Mouse (Mus musculus) heart, embryonic 12.5 days (tissue): ENCODE results near the gene Add1. TPM values are rescaled to one million over a fixed set of nuclear protein-coding genes. Genes with fewer than 3 reads are reported as not detected.

Experiments used
- ATAC-seq: fragments of 200-750 bp; cut with Nextera tagmentation; 2 replicates; pipeline ENCODE4 v1.8.0; 2017; ENCODE audit warnings: moderate TSS enrichment, moderate library complexity; ENCODE audit not compliant: insufficient number of reproducible peaks, low FRiP score
- H3K27ac ChIP-seq: fragments of 300-500 bp; sonication (generic); 2 replicates; pipeline ENCODE4 v1.5.1; 2016; ENCODE audit warnings: mild to moderate bottlenecking, moderate library complexity; ENCODE audit not compliant: poor library complexity, severe bottlenecking
- H3K27me3 ChIP-seq: fragments of 300-500 bp; sonication (generic); replicated peaks from 2 replicates; pipeline ENCODE4 v1.6.1; 2016; ENCODE audit warnings: mild to moderate bottlenecking, moderate library complexity
- H3K36me3 ChIP-seq: fragments of 300-500 bp; sonication (generic); 2 replicates; pipeline ENCODE4 v1.6.1; 2016; ENCODE audit warnings: mild to moderate bottlenecking, moderate library complexity
- H3K4me1 ChIP-seq: fragments of 300-500 bp; sonication (generic); replicated peaks from 2 replicates; pipeline ENCODE4 v1.6.1; 2016; ENCODE audit warnings: mild to moderate bottlenecking
- H3K4me2 ChIP-seq: fragments of 300-500 bp; sonication (generic); 2 replicates; pipeline ENCODE4 v1.6.1; 2016; ENCODE audit warnings: mild to moderate bottlenecking, moderate library complexity
- H3K4me3 ChIP-seq: fragments of 300-500 bp; sonication (generic); 2 replicates; pipeline ENCODE4 v1.5.1; 2016; ENCODE audit warnings: mild to moderate bottlenecking
- H3K9ac ChIP-seq: fragments of 300-500 bp; sonication (generic); 2 replicates; pipeline ENCODE4 v1.6.1; 2016; ENCODE audit warnings: mild to moderate bottlenecking, moderate library complexity
- H3K9me3 ChIP-seq: fragments of 300-500 bp; sonication (generic); replicated peaks from 2 replicates; pipeline ENCODE4 v1.6.1; 2016; ENCODE audit warnings: mild to moderate bottlenecking, moderate library complexity
- WGBS: fragments of 180-500 bp; shearing (Covaris S2); methylation state at CpG from one replicate; pipeline ENCODE4 v1.1.7; 2016; 5-methylcytosine and 5-hydroxymethylcytosine counted together
- polyA plus RNA-seq: library from polyadenylated mRNA; unstranded; fragments of >200 nt; fragmentation: Nextera tagmentation; extraction: Ambion mirVana; gene quantifications from 2 replicates; pipeline ENCODE4 v1.2.1, GENCODE M21; 2016

The Add1 gene
- polyA plus RNA-seq, 1 experiment from 2014 or later, result 189 TPM

DNA sequence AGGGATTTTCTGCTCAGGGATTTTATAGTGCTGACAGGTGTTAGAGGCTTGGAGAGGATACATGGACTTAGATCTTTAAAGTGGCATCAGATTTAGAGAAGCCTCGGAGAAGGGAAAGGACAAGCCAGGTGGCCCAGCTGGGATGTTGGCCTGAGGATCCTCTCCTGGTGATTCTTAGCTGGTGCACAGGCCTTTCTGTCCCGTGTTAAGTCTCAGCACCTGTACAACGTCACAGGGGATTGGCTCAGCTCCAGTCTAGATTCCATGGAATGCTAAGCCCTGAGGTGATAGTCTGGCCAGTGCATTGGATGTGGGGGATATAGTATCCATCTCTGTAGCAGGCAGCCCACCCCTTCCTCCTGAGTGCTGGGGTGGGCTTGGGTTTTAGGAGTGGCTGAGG, 34.8 kb downstream of the Add1 start:
- 51% methylated on average over 3 of the region's 3 CpGs for WGBS
- Histone ChIP-seq H3K9me3 (no peaks in the 10 kb centered on the region), H3K9ac (no peak overlapping the region), H3K27me3 (no peaks in the 10 kb centered on the region), H3K4me1 (peaks cover 5% of the 10 kb centered on the region), H3K36me3 (peaks cover 70% of the 10 kb centered on the region), H3K4me2 (no peak overlapping the region), H3K4me3 (no peak overlapping the region), H3K27ac (no peak overlapping the region)
- ATAC-seq, result no peak

DNA sequence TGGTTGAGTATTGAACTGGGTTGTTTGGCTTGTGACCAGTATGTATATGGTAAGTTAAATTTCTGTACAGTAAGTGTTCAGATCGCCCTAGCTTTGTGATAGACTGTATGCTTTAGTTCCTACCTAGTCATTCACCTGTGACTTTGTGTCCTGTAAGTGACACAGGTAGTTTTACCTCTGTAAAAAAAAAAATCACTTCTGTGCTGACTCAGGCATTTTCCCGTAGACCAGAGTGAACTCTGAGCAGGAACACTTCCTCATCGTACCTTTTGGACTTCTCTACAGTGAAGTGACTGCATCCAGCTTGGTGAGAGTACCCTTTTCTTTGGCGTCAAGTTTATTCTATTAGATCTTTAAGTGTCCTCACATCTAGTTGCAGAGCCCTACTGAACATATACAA, 36.5 kb downstream of the Add1 start:
- ATAC-seq, result no peak
- 84% methylated on average over 4 of the region's 4 CpGs for WGBS
- Histone ChIP-seq H3K4me3 (no peak overlapping the region), H3K9me3 (no peaks in the 10 kb centered on the region), H3K27me3 (no peaks in the 10 kb centered on the region), H3K9ac (no peak overlapping the region), H3K27ac (no peak overlapping the region), H3K4me2 (no peak overlapping the region), H3K4me1 (peaks cover 5% of the 10 kb centered on the region), H3K36me3 (peaks cover 78% of the 10 kb centered on the region)

DNA sequence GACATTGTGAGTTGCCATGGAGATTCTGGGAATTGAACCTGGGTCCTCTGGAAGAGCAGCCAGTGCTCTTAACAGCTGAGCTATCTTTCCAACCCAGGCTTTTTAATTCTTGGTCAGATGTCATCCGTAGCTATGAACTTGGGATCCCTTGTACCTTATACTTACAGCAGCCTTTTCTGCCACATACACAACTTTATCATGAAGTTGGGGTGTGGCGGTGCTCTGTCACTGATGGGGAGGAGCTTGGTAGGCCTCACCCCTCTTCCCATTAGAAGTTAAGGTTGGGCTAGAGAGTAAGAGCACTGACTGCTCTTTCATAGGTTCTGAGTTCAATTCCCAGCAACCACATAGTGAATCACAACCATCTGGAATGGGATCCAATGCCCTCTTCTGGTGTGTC, 59.5 kb downstream of the Add1 start:
- Histone ChIP-seq H3K9ac (no peak overlapping the region), H3K27me3 (no peaks in the 10 kb centered on the region), H3K9me3 (no peaks in the 10 kb centered on the region), H3K27ac (no peak overlapping the region), H3K4me2 (no peak overlapping the region), H3K36me3 (peaks cover 79% of the 10 kb centered on the region), H3K4me1 (peaks cover 22% of the 10 kb centered on the region), H3K4me3 (no peak overlapping the region)
- no peak for ATAC-seq
- 81% methylated on average over 2 of the region's 2 CpGs for WGBS

DNA sequence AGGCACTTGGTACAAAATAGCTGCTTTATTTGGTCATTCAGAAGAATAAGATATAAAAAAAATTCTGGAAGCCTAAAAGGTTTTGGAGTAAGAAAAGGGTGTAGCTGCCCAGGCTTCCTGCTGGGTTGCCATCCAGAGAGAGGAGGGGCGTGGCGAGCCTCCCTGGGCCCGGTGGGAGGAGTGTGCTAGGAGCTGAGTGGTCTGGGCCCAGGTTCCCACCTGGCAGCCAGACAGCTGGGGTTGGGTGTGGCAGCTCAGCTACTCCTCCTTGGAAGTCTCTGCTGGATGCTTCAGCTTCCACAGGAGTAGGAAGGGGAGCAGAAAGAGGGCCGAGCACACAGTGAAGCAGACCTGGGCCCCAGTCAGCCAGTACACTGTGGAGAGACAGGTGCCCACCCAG, 60.2 kb downstream of the Add1 start:
- no peak overlapping the region for H3K4me2 ChIP-seq
- 77% methylated on average over 4 of the region's 4 CpGs for WGBS
- no peaks in the 10 kb centered on the region for H3K27me3 ChIP-seq
- no peak overlapping the region for H3K27ac ChIP-seq
- no peak overlapping the region for H3K4me3 ChIP-seq
- peaks cover 79% of the 10 kb centered on the region for H3K36me3 ChIP-seq
- peaks cover 22% of the 10 kb centered on the region for H3K4me1 ChIP-seq
- no peaks in the 10 kb centered on the region for H3K9me3 ChIP-seq
- no peak for ATAC-seq
- no peak overlapping the region; the same call in 1 of the 2 replicates for H3K9ac ChIP-seq

DNA sequence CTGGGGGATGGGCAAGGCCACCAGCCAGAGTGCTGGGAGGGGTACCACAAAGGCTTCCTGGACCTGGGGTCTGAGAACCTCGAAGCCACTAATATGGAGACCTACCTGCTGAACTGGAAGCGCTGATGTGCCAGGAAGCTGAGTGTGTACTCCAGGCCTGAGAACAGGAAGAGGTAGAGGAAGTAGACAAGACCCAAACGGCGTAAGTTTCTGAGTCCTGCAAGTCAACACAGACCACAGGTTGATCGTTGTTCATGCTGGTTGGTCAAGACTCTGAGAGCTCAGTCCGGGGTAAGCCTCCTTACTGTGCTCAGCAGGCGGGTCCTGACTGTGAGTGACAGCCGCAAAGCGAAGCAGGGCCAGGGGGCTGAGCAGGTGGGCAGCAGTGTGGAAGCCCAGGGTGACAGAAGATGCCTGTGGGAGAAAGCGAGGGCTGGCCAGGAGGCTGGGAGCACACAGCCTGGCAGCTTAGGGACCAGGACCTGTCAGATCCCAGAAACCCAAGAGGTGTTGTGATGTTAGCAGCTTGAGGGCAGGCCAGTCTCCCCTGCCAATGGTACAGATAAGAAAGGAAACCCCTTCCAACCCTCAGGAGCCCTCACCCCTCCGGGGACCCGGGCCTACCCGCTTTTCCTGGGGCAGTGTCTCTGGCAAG, 61.4 kb downstream of the Add1 start:
- Histone ChIP-seq H3K4me1 (peaks cover 22% of the 10 kb centered on the region), H3K36me3 (peaks cover 79% of the 10 kb centered on the region), H3K4me3 (no peak overlapping the region), H3K27ac (no peak overlapping the region), H3K4me2 (0 out of 2 replicates have a peak overlapping the region, but pooled peaks have one; percentile 92), H3K27me3 (no peaks in the 10 kb centered on the region), H3K9me3 (no peaks in the 10 kb centered on the region), H3K9ac (peak overlapping the region; percentile 16; the same call in 1 of the 2 replicates)
- no peak for ATAC-seq
- 88% methylated on average over 13 of the region's 13 CpGs for WGBS

DNA sequence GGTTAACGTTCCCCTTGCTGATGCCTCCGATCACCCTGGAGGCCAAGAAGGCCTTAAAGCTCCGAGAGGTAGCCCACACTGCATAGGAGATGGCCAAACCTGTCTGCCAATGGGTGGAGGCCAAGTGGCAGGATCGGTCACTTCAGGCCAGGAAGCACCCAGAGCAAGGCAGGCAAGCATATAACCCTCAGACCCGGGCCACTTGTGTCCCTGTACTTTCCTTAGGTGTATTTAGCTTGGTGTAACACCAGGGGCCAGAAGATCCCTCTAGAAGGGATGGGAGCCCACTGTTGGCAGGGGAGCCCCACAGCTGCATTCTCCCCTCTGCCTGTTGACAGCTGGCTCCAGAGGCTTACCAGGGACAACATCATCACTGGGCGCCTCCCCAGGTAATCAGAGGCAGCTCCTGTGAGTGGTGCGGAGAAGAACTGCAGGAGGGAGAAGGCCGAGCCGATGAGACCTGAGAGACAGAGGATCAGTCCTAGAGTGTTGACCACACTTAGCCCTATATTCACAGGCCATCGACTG, 62.3 kb downstream of the Add1 start:
- Histone ChIP-seq H3K4me3 (peak overlapping the region; percentile 66), H3K9ac (peak overlapping the region; percentile 55; the same call in 1 of the 2 replicates), H3K27me3 (no peaks in the 10 kb centered on the region), H3K4me1 (peaks cover 22% of the 10 kb centered on the region), H3K9me3 (no peaks in the 10 kb centered on the region), H3K27ac (peak overlapping the region; percentile 14; the same call in 1 of the 2 replicates), H3K4me2 (peak overlapping the region; percentile 92), H3K36me3 (peaks cover 79% of the 10 kb centered on the region)
- no peak for ATAC-seq
- WGBS, result 49% methylated on average over 10 of the region's 10 CpGs

DNA sequence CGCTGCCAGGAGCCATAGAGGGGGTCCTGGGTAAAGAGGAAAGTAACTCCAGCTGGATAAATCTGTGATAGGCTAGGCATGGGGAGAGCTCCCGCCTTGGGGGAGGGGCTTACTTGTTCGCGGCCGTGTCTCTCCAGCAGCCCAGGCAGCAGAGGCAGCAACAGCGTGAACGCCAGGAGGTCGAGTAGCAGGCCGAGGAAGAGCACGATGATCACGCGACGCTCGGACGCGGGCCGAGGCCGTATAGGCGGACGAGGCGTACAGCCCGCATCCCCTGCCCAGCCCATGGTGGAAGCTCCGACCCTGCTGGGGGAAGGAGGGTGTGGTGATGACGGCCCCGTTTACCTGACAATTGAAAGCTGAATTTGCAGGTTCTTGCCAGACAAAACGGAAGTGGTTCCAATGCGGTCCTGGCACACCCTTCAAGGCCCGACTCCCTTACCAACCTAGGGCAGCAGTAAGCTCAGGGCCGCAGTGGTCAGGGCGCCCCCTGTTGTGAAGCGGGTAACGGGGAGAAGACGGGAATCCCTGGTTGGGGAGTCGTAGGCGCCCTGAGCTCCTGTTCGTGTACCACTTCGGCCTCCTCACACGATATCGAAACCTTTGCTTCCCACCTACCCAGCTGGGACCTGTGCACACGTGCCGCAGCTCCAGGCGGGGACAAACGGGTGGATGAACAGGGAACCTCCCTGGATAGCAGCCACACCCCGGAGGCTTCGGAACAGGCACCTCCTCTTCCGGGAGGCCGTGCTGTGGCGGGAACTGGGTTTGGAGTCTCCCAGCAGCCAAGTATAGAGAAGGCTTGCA, 63.2 kb downstream of the Add1 start, which contains the start of gene Mfsd10:
Gene Mfsd10, minus strand, starts transcription at position 732 of the 807 bp plus-strand sequence.
- Histone ChIP-seq H3K27ac (peak within 1 kb of the TSS; percentile 84), H3K9me3 (no peaks in the 10 kb centered on the region), H3K9ac (peak within 1 kb of the TSS; percentile 77), H3K27me3 (no peaks in the 10 kb centered on the region), H3K36me3 (peaks cover 79% of the 10 kb centered on the region), H3K4me3 (peak within 1 kb of the TSS; percentile 66), H3K4me1 (peaks cover 22% of the 10 kb centered on the region), H3K4me2 (peak within 1 kb of the TSS; percentile 92)
- WGBS, result under 1% methylated on average over 48 of the region's 48 CpGs
- ATAC-seq, result peak; percentile 83

DNA sequence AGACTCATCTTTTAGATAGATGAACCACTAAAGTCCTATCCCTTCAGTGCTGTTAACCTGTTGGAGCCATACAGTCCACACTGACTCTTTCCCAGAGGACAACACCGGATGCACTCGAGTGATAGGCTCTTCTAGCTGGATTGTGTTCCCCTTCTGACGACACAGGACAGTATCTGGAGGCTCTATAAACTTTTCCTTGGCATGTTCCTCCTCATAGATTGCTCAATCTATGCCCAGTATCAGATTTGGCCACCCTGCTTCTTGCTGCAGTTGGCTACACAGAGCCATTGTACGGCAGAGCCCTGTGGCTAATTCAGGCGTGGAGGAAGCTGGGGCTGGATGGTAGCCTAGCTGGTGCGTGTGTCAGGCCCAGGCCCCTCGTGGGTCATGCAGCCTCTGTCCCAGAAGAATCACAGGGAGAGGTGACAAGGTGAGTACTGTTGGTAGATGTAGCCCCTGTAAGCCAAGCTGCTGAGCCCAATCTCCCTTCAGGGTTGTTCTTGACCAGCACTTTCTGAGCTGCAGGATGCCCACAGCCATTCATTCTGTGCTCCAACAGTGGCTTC, 64.2 kb downstream of the Add1 start:
- Histone ChIP-seq H3K9ac (peak overlapping the region; percentile 77; the same call in 1 of the 2 replicates), H3K4me3 (peak overlapping the region; percentile 66; the same call in 1 of the 2 replicates), H3K27ac (no peak overlapping the region; the same call in 1 of the 2 replicates), H3K36me3 (peaks cover 73% of the 10 kb centered on the region), H3K27me3 (no peaks in the 10 kb centered on the region), H3K4me2 (peak overlapping the region; percentile 92), H3K9me3 (no peaks in the 10 kb centered on the region), H3K4me1 (peaks cover 22% of the 10 kb centered on the region)
- ATAC-seq, result no peak
- 79% methylated on average over 7 of the region's 7 CpGs for WGBS

DNA sequence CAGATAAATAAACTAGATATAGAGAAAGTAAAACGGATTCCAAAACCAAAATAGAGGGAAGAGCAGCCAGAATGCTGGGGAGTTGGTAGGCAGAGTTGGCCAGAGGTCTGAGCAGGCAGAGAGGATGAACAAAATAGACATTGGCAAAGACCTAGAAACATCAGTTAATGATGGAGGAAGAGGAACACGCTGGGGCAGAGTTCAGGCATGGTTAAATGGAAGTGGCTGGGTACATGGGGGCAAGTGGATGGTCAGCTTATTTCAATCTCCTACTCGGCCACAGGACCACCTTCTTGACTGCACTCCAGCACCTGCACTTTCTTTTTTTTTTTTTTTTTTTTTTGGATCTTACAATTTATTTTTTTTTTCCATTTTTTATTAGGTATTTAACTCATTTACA, 68.5 kb downstream of the Add1 start:
- Histone ChIP-seq H3K9ac (no peak overlapping the region), H3K4me1 (peaks cover 8% of the 10 kb centered on the region), H3K9me3 (no peaks in the 10 kb centered on the region), H3K36me3 (peaks cover 84% of the 10 kb centered on the region), H3K27ac (no peak overlapping the region), H3K4me2 (no peak overlapping the region), H3K27me3 (no peaks in the 10 kb centered on the region), H3K4me3 (no peak overlapping the region)
- ATAC-seq, result no peak
- WGBS, result 84% methylated on average over 3 of the region's 3 CpGs

DNA sequence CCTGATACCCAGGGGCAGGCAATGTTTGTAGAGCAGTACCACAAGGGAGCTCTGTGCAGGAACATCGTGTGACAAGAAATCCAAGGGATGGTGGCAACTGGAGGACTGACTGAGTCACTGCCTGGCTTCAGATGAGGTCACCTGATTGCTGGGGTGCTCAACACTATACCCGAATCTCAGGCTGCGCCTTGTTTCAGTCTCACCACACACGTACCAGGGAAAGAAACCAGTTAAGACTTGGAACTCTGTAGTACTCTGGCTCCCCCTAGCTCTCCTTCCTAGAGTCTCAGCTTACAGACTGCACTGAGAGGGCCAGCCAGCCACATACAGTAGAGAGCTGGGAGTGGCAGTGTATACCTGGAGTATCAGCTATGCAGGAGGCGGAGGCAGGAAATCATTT, 69.5 kb downstream of the Add1 start:
- Histone ChIP-seq H3K4me1 (no peaks in the 10 kb centered on the region), H3K4me3 (no peak overlapping the region), H3K9ac (no peak overlapping the region), H3K9me3 (no peaks in the 10 kb centered on the region), H3K27me3 (no peaks in the 10 kb centered on the region), H3K36me3 (peaks cover 89% of the 10 kb centered on the region), H3K4me2 (no peak overlapping the region), H3K27ac (no peak overlapping the region)
- ATAC-seq, result no peak
- whole genome bisulfite sequencing, result 75% methylated on average over 5 of the region's 5 CpGs

DNA sequence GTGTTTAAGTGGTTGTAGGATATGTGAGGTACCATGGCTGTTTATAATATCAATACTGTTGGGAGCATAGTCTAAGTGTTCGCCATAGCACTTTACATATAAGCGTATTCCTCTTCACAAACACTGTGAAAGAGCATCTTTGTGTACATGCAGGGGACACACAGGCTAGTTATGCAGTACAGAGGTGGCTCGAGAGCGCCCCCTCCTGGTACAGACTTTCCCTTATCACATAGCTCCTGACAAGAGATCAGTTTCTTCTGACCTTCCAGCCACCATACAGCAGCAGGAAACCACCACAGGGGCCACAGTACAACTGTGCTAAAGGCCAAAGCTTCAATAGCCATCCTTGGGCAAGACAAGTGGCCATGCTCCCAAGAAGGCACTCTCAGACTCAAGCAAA, 74.1 kb downstream of the Add1 start:
- 48% methylated on average over 4 of the region's 4 CpGs for WGBS
- no peaks in the 10 kb centered on the region for H3K27me3 ChIP-seq
- no peak overlapping the region for H3K4me3 ChIP-seq
- H3K9ac ChIP-seq, result no peak overlapping the region
- no peak for ATAC-seq
- no peaks in the 10 kb centered on the region for H3K4me1 ChIP-seq
- H3K9me3 ChIP-seq, result no peaks in the 10 kb centered on the region
- H3K4me2 ChIP-seq, result no peak overlapping the region
- no peak overlapping the region for H3K27ac ChIP-seq
- peaks cover 93% of the 10 kb centered on the region for H3K36me3 ChIP-seq
